Mouse (Mus musculus) heart, postnatal 36 days (tissue): Measurements from ENCODE around the gene Igfbp6. TPM values are rescaled to one million over a fixed set of nuclear protein-coding genes. Genes with fewer than 3 reads are reported as not detected.

ENCODE experiments used
- DNase-seq, 2 experiments: peaks; one replicate each; pipeline ENCODE4 v3.0.0; 2021 to 2022
- intact Hi-C: fragments of 180-260 bp; cut with DNase I; formaldehyde crosslinking; loops from one replicate; pipeline ENCODE4 v1.15.1; 2025
- total RNA-seq, 2 experiments: library from RNA; stranded (reverse); gene quantifications; 2 replicates each; pipeline ENCODE4 v1.2.3; 2021

Igfbp6 gene
- total RNA-seq, 2 experiments from 2014 or later = 31.4 to 40.9 TPM

- no peak for DNase-seq
- intact Hi-C loops = no loop called here
Observed at GRCm38 (mm10) chr15:102195373-102195772, 51.2 kb downstream of the Igfbp6 start.

GRCm38 (mm10) chr15:102198841-102199240 is 54.7 kb downstream of the Igfbp6 start:
- no peak for DNase-seq
- intact Hi-C loops = no loop called here

Other genes starting within 250 kb of the Igfbp6 start
- gene Krt4, start 219.6 kb upstream of the Igfbp6 start, total RNA-seq = not detected
- not detected for gene Krt79, start 204.0 kb upstream of the Igfbp6 start, total RNA-seq
- gene Krt78, start 190.1 kb upstream of the Igfbp6 start, total RNA-seq = not detected
- gene Krt8, start 139.9 kb upstream of the Igfbp6 start, total RNA-seq = 1 to 10 TPM; 1.4 to 2.5 TPM
- 1 to 10 TPM; 2.5 to 5.1 TPM for gene Krt18, start 116.2 kb upstream of the Igfbp6 start, total RNA-seq
- gene Eif4b, start 70.6 kb upstream of the Igfbp6 start, total RNA-seq = 100 to 1,000 TPM; 149 to 165 TPM
- gene Tns2, start 43.9 kb upstream of the Igfbp6 start, total RNA-seq = 100 to 1,000 TPM; 128 to 129 TPM
- 10 to 100 TPM; 14.8 to 14.9 TPM for gene Spryd3, start 8.1 kb upstream of the Igfbp6 start, total RNA-seq
- gene Soat2, start 6.2 kb downstream of the Igfbp6 start, total RNA-seq = not detected
- gene Zfp740, start 58.9 kb downstream of the Igfbp6 start, total RNA-seq = 10 to 100 TPM; 32.2 to 35.9 TPM
- gene Csad, start 60.4 kb downstream of the Igfbp6 start, total RNA-seq = 10 to 100 TPM; 15.8 to 16.2 TPM
- gene Itgb7, start 87.6 kb downstream of the Igfbp6 start, total RNA-seq = 1 to 10 TPM; 1.6 to 1.8 TPM
- 10 to 100 TPM; 20.0 to 21.9 TPM for gene Rarg, start 113.2 kb downstream of the Igfbp6 start, total RNA-seq
- not detected for gene Gm9918, start 126.2 kb downstream of the Igfbp6 start, total RNA-seq
- gene Mfsd5, start 135.1 kb downstream of the Igfbp6 start, total RNA-seq = 10 to 100 TPM; 18.1 to 19.4 TPM
- gene Espl1, start 151.9 kb downstream of the Igfbp6 start, total RNA-seq = 1 to 10 TPM; 1.0 to 2.1 TPM
- 100 to 1,000 TPM; 308 to 311 TPM for gene Pfdn5, start 181.8 kb downstream of the Igfbp6 start, total RNA-seq
- gene Myg1, start 187.3 kb downstream of the Igfbp6 start, total RNA-seq = 10 to 100 TPM; 17.7 to 22.7 TPM
- 10 to 100 TPM; 12.5 to 12.8 TPM for gene Aaas, start 206.4 kb downstream of the Igfbp6 start, total RNA-seq
- gene Sp7, start 222.8 kb downstream of the Igfbp6 start, total RNA-seq = not detected